Mouse (Mus musculus): ENCODE data around the gene Adgrv1.

DNA sequence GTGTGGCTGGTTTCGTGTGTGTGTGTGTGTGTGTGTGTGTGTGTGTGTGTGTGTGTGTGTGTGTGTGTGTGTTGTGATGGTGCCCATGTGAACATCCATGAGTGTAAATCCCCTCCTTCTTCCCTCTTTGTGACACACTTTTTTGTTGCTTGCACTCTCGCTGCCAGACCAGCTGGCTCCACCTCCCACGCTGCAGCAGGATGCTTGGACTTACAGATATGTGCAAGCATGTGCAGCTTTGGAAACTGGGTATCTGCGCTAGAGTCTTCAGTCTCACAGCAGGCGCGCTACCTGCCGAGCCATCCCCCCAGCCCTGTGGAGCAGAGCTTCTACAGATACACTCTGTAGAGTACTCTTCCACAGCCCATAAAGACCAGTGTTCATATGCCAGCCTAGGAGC lies 122.8 kb downstream of the Adgrv1 start:
- no peak for TF ChIP-seq EP300 (IDR thresholded peaks at IDR 0.05; ENCODE audit: low read depth)
- no peak for TF ChIP-seq CTCF (IDR thresholded peaks at IDR 0.05; ENCODE audit: low read depth)

All from liver, postnatal 0 days (tissue).